Mouse (Mus musculus): ENCODE measurements around the gene Cxcl10.
"Not testable (repeated sequence)": the region's sequence is repeated elsewhere in the genome, so short reads cannot be mapped to it uniquely, and the experiment has no call there.

Cxcl10 gene

DNA sequence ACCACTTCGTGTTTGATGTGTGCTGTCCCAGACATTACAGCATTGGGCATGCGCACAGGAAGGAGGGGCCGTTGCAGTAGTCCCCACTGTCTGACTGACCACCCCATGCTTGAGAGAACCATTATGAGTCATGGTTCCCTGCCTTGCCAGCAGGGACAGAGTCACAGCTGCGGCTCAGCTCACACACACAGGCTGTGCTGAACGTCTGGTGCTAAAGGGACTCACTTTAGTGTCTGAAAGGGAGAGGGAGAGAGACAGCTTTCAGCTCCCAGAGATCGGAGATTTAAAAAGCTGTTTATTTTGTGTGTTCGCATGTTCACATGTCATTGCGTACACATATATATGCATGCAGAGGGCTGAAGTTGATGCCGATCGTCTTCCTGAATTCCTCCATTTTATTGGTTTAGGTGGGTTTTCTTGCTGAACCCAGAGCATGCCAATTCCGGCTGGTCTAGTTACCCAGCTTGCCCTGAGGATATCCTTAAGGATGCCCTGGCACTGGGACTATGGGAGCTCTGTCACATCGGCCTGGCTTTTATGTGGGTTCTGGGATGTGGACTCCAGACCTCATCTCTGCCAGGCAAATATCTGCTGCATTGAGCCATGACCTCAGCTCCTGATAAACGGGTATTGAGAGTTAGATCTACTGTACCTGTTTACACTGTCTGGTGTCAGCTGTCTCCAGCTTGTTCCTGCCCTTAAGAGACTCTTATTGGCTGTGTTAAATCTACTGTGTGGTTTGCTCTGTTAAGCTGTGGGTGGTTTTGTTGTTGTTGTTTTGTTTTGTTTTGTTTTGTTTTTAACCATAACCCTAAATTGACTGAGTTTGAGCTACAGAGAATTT is 20.7 kb upstream of the Cxcl10 start:
- DNase-seq (ENCODE audit: low spot score) = no peak

DNA sequence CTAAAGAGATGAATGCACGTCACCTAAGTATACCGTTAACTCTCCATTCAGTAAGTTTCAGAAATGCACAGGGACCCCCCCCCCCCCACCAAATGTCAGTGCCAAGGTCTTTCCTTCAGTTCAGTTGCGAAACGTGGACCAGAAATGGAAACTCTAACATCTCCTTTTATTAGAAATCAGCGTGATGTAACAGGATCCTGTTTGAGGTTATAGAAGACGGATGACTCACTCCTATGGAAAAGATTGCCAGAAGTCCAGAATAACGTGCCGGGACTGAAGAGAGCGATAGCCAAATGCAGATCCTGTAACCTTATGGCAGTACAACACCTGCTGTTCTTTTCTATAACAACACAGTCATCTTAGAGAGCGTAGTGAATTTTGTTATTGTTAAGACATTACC is 19.7 kb upstream of the Cxcl10 start:
- DNase-seq (ENCODE audit: low spot score) = no peak

DNA sequence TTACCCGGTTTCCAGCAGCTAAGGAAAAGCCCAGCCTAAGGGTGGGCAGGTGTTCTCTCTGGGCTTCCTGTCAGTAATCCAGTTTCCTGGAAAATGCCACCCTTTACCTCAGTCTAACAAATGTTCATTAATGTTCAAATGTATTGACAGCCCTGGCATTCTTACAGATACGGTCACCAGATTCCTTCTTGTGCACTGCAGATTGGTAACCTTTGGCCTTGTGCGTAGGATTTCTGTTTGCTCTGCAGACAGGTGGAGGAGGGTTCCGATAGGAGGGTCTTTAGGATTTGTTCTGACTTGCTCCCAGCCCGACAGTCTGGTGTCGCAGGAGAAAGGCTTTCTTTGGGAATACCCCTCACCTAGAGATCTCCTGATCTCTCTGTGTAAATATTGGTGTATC is 17.9 kb upstream of the Cxcl10 start:
- DNase-seq (ENCODE audit: low spot score) = no peak

- DNase-seq (ENCODE audit: low spot score) = no peak
These were observed 16.5 kb upstream of the Cxcl10 start for GRCm38 (mm10) chr5:92365146-92365705.

- no peak for DNase-seq (ENCODE audit: low spot score)
These were observed 15.3 kb upstream of the Cxcl10 start for GRCm38 (mm10) chr5:92364011-92364410.

GRCm38 (mm10) chr5:92363179-92363578 is 14.5 kb upstream of the Cxcl10 start:
- DNase-seq (ENCODE audit: low spot score) = no peak

- DNase-seq (ENCODE audit: low spot score) = no peak
These were observed 10.2 kb upstream of the Cxcl10 start for GRCm38 (mm10) chr5:92358767-92359455.

- no peak for DNase-seq (ENCODE audit: low spot score)
These were observed 9.3 kb upstream of the Cxcl10 start for GRCm38 (mm10) chr5:92358033-92358432.

- peak; percentile 30 for DNase-seq (ENCODE audit: low spot score)
These were observed 4.8 kb upstream of the Cxcl10 start for GRCm38 (mm10) chr5:92353517-92353916.

DNA sequence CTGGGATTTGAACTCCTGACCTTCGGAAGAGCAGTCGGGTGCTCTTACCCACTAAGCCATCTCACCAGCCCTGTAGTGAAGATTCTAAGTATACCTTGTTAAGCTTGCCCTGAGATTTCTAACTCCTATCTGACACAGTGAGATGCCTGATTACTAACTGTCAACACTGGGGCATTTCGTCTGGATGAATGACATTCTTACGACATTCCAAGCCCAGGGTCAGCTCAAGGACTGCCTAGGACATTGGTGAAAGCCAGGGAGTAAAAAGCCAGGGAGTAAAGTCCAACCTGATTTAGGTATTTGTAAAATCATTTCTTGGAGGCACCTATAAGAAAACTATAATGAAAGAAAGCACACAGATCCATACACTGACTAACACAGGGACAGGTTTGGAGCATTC is 4.0 kb upstream of the Cxcl10 start:
- not testable (repeated sequence) for DNase-seq (ENCODE audit: low spot score)

GRCm38 (mm10) chr5:92349731-92350130 is 1.0 kb upstream of the Cxcl10 start:
- no peak for DNase-seq (ENCODE audit: low spot score)

DNA sequence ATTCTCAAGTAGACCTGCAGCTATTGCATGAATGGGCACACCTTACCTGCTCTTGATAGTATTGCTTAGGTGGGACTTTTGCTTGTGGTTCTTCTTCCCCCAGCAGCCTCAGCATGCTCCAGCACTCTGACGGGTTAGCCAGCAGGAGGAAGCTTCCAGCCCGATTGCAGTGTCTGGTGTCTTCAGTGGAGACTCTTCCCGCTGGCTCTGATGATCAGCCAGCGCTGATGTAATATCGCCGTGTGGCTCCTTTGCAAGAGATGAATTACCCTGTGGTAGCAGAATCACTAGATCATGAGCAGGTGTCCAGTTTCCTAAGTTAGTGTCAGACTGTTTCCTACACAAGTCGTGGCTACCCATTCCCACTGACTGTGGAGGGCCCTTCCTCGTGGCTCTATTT is 3.7 kb downstream of the Cxcl10 start:
- no peak for DNase-seq (ENCODE audit: low spot score)

- DNase-seq (ENCODE audit: low spot score) = no peak
These were observed 8.1 kb downstream of the Cxcl10 start for GRCm38 (mm10) chr5:92340606-92341005.

DNA sequence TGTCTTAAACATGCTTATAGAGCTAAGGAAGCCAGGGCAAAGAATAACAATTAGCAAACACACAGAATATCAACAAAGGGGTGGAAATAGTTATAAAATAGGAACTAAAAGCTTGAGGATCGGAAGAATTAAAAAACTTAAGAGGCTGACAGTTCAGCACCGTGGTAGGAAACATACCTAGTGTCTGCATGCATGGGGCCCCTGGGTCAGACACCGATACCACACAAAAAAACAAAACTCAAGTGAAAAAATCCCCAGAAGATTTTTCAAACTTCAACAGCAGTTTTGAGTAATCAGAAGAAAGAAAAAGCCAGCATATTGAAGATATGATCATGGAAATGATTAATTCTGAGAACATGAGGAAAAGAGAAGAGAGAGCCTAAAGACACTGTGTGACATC is 11.9 kb downstream of the Cxcl10 start:
- DNase-seq (ENCODE audit: low spot score) = no peak

GRCm38 (mm10) chr5:92332359-92332840 is 16.3 kb downstream of the Cxcl10 start:
- DNase-seq (ENCODE audit: low spot score) = no peak

DNA sequence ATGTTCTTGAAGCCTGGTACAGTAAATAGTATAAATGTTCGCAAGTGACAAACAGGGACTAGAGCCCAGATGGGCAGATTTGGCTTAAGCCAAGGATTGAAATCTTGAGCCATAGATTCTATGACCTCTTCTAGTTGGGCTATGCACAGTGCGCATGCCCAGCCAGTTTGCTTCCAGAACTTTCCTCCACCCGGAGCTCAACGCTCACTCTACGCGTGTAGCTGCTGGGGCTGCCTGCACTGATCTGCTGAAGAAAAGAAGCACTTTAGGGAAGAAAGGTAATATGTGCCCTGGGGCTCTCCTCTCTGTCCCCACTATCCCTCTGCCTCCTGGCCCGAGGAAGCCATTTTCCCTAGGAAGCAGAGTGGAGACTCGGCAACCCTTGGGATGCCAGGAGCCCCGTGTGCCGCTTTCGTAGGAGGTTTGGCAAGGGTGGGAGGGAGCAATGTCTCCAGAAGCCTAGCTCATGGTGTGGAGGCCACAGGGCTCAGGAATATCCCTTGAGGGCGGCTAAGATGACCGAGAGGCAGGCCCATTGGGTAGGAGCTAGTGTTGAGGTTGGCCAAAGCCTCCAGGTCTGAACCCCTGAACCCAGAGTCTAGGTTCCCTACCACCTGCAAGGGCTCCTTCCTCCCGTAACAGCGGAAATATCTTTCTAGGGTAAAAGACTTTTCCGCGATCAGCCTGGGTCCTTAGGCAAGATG is 16.9 kb downstream of the Cxcl10 start, which contains the start of gene Art3:
Gene Art3 (plus strand): TSS at position 193 of the 704 bp plus-strand sequence.
- DNase-seq (ENCODE audit: low spot score) = no peak

DNA sequence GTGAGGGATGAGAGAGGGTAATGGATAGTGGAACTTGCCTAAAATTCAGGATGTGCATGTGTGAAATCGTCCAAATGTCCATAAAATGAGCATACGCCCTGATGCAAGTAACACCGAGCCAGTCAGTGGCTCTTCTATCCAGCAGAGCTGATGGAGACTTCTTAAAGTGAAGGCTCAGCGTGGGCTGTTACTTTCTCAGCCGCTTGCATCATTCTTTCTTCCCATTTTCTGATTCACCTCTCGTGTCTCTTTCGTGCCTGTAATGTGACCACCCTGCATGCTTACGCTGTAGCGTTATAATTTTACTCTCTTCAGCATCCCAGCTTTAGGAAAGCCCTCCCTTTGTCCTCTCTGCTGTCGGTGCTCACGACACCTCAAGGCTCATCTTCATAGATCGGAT is 17.6 kb downstream of the Cxcl10 start:
- no peak for DNase-seq (ENCODE audit: low spot score)

GRCm38 (mm10) chr5:92327929-92328328 is 20.8 kb downstream of the Cxcl10 start, which contains the start of gene Cxcl9:
TSS of gene Cxcl9 (minus strand) at chr5:92328079.
- no peak for DNase-seq (ENCODE audit: low spot score)

GRCm38 (mm10) chr5:92327367-92327766 is 21.3 kb downstream of the Cxcl10 start:
- DNase-seq (ENCODE audit: low spot score) = no peak

GRCm38 (mm10) chr5:92323264-92323663 is 25.4 kb downstream of the Cxcl10 start:
- DNase-seq (ENCODE audit: low spot score) = no peak

DNA sequence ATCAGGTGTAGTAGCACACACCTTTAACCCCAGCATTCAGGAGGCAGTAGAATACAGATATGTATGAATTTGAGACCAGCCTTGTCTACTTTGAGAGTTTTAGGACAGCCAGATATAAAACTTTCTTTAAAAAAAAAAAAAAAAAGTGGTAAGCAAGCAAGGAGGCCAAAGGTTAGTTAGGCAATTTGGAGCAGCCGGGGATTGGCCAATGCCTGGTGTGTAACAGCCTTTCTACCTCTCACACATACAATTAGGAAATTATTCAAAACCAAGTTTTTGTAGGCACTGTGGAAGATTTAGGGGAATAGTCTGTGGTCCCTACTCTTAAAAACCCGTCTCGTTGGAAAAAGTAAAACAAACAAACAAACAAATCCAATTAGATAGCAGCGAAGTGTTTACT is 26.1 kb downstream of the Cxcl10 start:
- DNase-seq (ENCODE audit: low spot score) = no peak

All from spleen, adult 12 weeks (tissue).